Mouse (Mus musculus): Measurements from ENCODE around the gene Slc7a5. TPM values are rescaled to one million over a fixed set of nuclear protein-coding genes. Genes with fewer than 3 reads are reported as not detected.
A peak's percentile ranks its signal among the peaks of the same experiment; 100 is the strongest.

Gene Slc7a5
- 0.67 TPM in 1 of 2 replicates, not detected in the other for polyA plus RNA-seq (2012; ENCODE audit: insufficient read depth, insufficient read length, missing spikeins)

GRCm38 (mm10) chr8:121907587-121908248 lies at the start of gene Slc7a5:
TSS of gene Slc7a5 (minus strand) at chr8:121907694.
- H3K4me1 ChIP-seq (ENCODE audit: control insufficient read depth, insufficient read depth, insufficient read length, low read length), result peaks cover 2% of the 10 kb centered on the region; the same call in 1 of the 2 replicates
- no peak within 1 kb of the TSS for H3K27ac ChIP-seq (replicated peaks; ENCODE audit: low read depth, low read length)
- peak within 1 kb of the TSS; percentile 60 for H3K4me3 ChIP-seq (ENCODE audit: insufficient read depth, low read depth, low read length)

GRCm38 (mm10) chr8:121955825-121956500 lies 48.5 kb upstream of the Slc7a5 start:
- Histone ChIP-seq H3K27ac (replicated peaks; ENCODE audit: low read depth, low read length) (no peak overlapping the region), H3K4me1 (ENCODE audit: control insufficient read depth, insufficient read depth, insufficient read length, low read length) (peaks cover 9% of the 10 kb centered on the region), H3K4me3 (ENCODE audit: insufficient read depth, low read depth, low read length) (no peak overlapping the region)

DNA sequence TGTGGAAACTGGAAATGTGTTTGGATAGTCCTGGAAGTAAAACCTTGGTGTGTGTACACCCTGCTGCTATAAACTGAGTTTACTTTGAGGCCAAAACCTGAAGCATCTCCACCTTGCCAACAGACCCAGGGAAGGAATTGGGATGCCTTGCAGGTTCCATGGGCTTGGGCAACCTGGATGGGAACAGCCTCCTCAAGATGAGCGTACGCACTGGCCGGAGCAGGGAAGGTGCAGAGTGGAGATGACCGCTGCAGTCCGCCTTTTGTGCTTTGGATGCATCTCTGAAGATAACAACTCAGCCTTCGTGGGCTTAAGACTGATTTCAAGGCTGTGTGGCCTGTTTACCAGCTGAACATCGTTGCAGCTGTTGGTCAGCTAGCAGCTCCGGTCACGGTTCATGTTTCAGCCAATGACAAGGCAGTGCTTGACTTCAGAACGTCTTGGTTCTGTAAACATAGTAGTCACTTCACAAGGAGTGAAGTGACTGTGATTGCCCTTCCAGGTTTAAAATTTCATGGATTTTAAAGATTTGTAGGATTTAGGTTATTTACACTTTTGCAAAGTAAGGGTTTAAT lies 47.6 kb upstream of the Slc7a5 start:
- H3K4me1 ChIP-seq (ENCODE audit: control insufficient read depth, insufficient read depth, insufficient read length, low read length), result peaks cover 9% of the 10 kb centered on the region
- no peak overlapping the region for H3K4me3 ChIP-seq (ENCODE audit: insufficient read depth, low read depth, low read length)
- no peak overlapping the region for H3K27ac ChIP-seq (replicated peaks; ENCODE audit: low read depth, low read length)

GRCm38 (mm10) chr8:121953821-121954545 lies 46.5 kb upstream of the Slc7a5 start:
- no peak overlapping the region for H3K4me3 ChIP-seq (ENCODE audit: insufficient read depth, low read depth, low read length)
- H3K27ac ChIP-seq (replicated peaks; ENCODE audit: low read depth, low read length), result no peak overlapping the region
- peaks cover 9% of the 10 kb centered on the region for H3K4me1 ChIP-seq (ENCODE audit: control insufficient read depth, insufficient read depth, insufficient read length, low read length)

GRCm38 (mm10) chr8:121952800-121953199 lies 45.3 kb upstream of the Slc7a5 start:
- peaks cover 11% of the 10 kb centered on the region for H3K4me1 ChIP-seq (ENCODE audit: control insufficient read depth, insufficient read depth, insufficient read length, low read length)
- no peak overlapping the region for H3K27ac ChIP-seq (replicated peaks; ENCODE audit: low read depth, low read length)
- H3K4me3 ChIP-seq (ENCODE audit: insufficient read depth, low read depth, low read length), result no peak overlapping the region

DNA sequence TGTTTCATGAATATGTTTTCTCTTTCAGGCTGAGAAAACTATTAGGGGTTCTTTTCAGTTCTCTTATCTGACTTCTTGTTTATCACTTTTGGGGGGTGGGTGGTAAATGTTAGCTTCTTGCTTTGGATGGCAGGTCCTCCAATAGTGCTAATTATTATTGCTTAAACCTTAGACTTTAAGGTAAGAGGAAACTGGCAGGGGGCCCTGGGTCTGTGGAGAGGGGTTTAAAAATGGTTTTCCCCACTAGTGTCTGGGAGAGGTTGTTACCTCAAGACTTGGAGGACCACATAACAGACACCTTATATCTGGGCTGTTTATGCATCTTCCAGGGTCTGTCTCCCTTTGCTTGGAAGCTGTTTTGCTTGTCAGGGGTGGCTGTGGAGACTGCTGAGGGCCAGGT lies 44.6 kb upstream of the Slc7a5 start:
- Histone ChIP-seq H3K27ac (replicated peaks; ENCODE audit: low read depth, low read length) (no peak overlapping the region), H3K4me1 (ENCODE audit: control insufficient read depth, insufficient read depth, insufficient read length, low read length) (peaks cover 11% of the 10 kb centered on the region), H3K4me3 (ENCODE audit: insufficient read depth, low read depth, low read length) (no peak overlapping the region)

DNA sequence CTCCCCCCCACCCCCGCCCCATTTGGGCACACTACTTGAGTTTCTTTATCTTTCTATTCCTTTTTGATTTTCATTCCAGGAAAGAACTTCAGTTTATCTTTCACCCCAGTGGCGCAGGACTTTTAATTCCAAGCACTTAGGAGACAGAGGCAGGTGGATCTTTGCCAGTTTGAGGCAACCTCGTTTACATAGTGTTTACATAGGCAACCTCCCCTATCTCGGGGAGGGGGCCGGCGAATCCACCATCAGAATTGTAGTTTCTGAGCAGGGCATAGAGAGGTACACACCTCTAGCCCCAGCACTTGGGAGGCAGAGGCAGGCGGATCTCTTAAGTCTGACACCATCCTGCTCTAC lies 44.1 kb upstream of the Slc7a5 start:
- Histone ChIP-seq H3K27ac (replicated peaks; ENCODE audit: low read depth, low read length) (no peak overlapping the region), H3K4me1 (ENCODE audit: control insufficient read depth, insufficient read depth, insufficient read length, low read length) (peaks cover 11% of the 10 kb centered on the region), H3K4me3 (ENCODE audit: insufficient read depth, low read depth, low read length) (peak overlapping the region; percentile 87)

DNA sequence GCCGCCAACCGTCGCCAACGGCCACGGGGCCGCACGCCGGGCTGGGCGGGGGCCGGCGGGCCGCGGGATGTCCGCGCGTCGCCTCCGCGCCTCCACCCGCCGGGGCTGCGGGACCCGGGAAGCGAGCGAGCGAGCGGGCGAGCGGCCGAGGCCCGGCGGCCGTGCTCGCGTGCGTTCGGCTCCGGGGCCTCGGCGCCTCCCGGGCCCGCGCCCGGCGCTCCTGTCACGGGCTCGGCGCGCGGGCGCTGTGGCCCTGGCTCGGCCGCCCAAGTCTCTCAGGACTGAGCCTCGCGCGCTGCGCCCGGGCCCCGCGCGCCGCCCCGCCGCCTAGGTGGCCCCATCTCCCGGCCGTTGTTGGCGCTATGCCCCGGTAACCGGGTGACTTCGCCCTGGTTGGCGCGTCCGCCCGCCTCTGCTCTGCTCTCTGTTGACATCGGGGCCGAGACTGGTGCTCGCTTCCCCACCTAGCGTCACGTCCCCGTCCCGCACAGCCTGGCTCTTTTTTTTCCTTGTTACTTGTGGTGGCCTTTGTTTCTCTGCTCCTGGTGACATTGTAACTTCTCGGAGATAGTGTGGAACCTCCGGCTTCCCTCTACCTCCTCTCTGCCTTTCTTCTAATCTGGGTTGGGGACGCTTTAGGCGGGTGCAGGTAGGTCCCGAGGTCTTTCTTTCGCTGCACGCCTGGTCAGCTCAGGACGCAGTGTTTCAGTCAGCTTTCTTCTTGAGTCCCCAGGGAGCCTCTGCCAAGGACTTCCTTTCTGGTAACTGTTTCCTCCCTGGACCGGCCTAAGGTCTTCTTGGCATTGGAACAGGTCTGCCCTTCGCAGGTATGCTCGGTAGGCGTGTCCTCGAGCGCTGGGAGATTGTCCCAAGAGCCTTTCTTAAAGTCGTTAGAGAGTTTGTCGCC lies 43.5 kb upstream of the Slc7a5 start:
- Histone ChIP-seq H3K27ac (replicated peaks; ENCODE audit: low read depth, low read length) (peak overlapping the region; percentile 79), H3K4me3 (ENCODE audit: insufficient read depth, low read depth, low read length) (peak overlapping the region; percentile 87), H3K4me1 (ENCODE audit: control insufficient read depth, insufficient read depth, insufficient read length, low read length) (peaks cover 11% of the 10 kb centered on the region)

GRCm38 (mm10) chr8:121949941-121950748 lies 42.7 kb upstream of the Slc7a5 start:
- Histone ChIP-seq H3K4me1 (ENCODE audit: control insufficient read depth, insufficient read depth, insufficient read length, low read length) (peaks cover 11% of the 10 kb centered on the region), H3K27ac (replicated peaks; ENCODE audit: low read depth, low read length) (peak overlapping the region; percentile 95), H3K4me3 (ENCODE audit: insufficient read depth, low read depth, low read length) (peak overlapping the region; percentile 87)

GRCm38 (mm10) chr8:121949222-121949800 lies 41.8 kb upstream of the Slc7a5 start, which contains the start of gene Banp:
TSS of gene Banp (plus strand) at chr8:121949750.
- Histone ChIP-seq H3K4me3 (ENCODE audit: insufficient read depth, low read depth, low read length) (peak within 1 kb of the TSS; percentile 87), H3K27ac (replicated peaks; ENCODE audit: low read depth, low read length) (peak within 1 kb of the TSS; percentile 95)

GRCm38 (mm10) chr8:121948321-121949145 lies 41.0 kb upstream of the Slc7a5 start:
- peak overlapping the region; percentile 43 for H3K4me3 ChIP-seq (ENCODE audit: insufficient read depth, low read depth, low read length)
- peak overlapping the region; percentile 47 for H3K27ac ChIP-seq (replicated peaks; ENCODE audit: low read depth, low read length)
- peaks cover 11% of the 10 kb centered on the region for H3K4me1 ChIP-seq (ENCODE audit: control insufficient read depth, insufficient read depth, insufficient read length, low read length)

More at GRCm38 (mm10) chr8:121949222-121949800, 41.8 kb upstream of the Slc7a5 start, which contains the start of gene Banp:
- H3K4me1 ChIP-seq (ENCODE audit: control insufficient read depth, insufficient read depth, insufficient read length, low read length), result peaks cover 11% of the 10 kb centered on the region

- Histone ChIP-seq H3K4me3 (ENCODE audit: insufficient read depth, low read depth, low read length) (peak overlapping the region; percentile 43), H3K4me1 (ENCODE audit: control insufficient read depth, insufficient read depth, insufficient read length, low read length) (peaks cover 9% of the 10 kb centered on the region), H3K27ac (replicated peaks; ENCODE audit: low read depth, low read length) (peak overlapping the region; percentile 47)
Observed at GRCm38 (mm10) chr8:121947753-121948141, 40.3 kb upstream of the Slc7a5 start.
